Mouse (Mus musculus) 3134 (cell line): ENCODE data around the gene Cyp4f40.
A peak's percentile ranks its signal among the peaks of the same experiment; 100 is the strongest.
"Not testable (repeated sequence)": the region's sequence is repeated elsewhere in the genome, so short reads cannot be mapped to it uniquely, and the experiment has no call there.

Experiments used
- DNase-seq: peaks from one replicate; pipeline ENCODE4 v3.0.0-alpha.2; 2011; ENCODE audit warnings: low spot score; ENCODE audit not compliant: insufficient read length; ENCODE audit errors: extremely low read depth

Gene Cyp4f40

GRCm38 (mm10) chr17:32658712-32659111, at the start of gene Cyp4f40:
TSS of gene Cyp4f40 (plus strand) at chr17:32658900.
- DNase-seq: no peak

DNA sequence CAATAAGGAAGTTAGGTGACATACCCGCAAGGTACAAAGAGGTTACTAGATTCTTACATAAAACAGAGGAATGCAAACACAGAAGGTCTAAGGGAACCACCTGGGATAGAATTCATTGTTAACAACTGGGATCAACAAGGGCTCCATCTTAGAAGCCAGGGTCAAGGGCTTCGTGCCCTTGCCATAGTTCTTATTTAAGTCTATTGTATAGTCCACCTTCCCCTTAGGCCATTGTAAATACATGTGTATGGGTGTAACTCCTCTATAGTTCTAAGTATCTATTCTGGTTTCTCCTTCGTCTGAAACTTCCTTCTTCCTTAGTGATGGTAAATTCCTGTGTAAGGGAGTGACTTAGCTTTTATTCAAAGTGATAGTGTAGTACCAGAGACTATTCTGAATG, 48.5 kb upstream of the Cyp4f40 start:
- not testable (repeated sequence) for DNase-seq

- DNase-seq: no peak
These were observed 47.8 kb upstream of the Cyp4f40 start for GRCm38 (mm10) chr17:32610896-32611295.

DNA sequence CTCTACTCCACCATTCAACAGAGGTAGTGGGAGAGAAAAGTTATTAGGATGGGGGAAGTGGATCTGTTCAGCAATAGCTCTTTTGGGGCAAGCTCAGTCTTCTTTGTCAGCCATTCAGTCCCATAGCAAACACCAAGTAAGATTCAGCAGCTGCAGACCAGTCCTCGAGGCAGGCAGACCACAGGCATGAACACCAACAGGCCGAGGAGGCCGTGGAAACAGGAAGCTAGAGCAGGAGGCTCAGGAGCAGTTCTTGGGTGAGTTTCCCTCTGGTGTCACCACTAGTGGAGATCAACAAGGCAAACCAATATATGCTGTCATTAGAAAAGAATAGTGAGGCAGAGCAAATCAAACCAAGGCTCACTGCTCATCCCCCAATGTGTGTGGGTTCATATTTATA, 46.3 kb upstream of the Cyp4f40 start:
- DNase-seq: no peak

DNA sequence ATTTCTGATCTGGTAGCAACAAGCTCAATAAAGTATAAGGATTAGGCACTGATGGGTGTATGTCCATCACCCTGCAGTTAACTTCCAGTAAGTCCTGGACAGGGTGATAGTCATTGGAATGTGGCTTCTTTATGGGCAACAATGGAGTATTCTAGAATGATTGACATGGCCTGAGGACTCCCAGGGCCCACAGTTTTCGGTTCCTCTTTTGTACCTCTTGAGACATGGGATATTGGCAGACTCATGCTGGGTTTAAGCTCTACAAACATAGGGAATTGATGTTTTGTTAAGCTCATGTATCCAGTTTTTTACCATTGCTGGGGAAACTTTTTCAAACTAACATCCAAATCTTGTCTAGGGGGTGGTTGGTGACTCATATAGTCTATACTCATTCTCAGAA, 41.4 kb upstream of the Cyp4f40 start:
- no peak for DNase-seq

DNA sequence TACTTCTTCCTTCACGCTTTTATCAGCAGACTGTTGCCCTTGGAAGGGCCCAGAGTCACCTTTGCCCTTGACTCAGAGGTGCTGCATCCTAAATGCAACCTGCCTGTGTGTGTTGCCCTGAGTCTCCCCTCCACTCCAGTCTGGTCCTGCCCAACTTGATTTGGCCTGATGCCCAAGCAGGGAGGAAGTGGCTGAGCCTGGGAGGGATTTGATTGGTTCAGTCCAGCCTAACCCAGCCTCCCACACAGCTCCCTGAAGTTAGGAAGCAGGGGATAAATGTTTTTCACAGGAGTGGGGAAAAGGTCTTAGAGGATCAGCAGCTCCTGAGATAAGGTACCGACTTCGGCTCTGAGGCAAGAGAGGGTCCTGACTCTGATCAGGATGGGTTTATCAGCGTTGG, 37.7 kb upstream of the Cyp4f40 start, which contains the start of gene Cyp4f37:
Gene Cyp4f37 (plus strand): TSS at position 292 of the 400 bp plus-strand sequence.
- not testable (repeated sequence) for DNase-seq

DNA sequence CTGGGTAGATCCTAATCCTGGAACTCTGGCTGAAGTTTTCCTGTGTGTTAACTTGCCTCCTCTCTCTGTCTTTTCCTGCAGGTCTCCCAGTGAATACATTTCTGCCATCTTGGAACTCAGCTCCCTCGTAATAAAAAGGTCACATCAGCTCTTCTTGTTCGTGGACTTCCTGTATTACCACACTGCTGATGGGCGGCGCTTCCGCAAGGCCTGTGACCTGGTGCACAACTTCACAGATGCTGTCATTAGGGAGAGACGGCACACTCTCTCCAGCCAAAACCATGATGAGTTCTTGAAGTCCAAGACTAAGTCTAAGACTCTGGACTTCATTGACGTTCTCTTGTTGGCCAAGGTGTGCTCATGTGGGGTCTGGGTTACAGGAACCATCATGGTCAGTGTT, 29.0 kb upstream of the Cyp4f40 start:
- not testable (repeated sequence) for DNase-seq

DNA sequence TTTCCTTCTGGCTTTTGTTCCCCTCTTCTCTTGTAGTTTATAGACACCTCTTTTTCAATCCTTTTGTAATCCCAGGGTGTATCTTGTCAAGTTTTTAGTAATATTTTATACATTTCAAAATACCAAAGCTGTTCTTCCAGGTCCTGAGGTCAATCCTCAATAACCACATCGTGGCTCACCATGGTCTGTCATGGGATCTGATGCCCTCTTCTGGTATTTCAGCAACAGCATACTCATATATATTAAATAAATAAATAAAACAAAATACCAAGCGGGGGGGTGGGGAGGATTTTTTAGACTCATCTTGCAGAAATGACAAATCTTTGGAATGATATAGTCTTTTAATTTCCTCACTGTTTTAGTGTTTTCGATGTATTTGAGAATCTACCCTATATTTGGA, 26.8 kb upstream of the Cyp4f40 start:
- no peak for DNase-seq

GRCm38 (mm10) chr17:32634242-32634971, 24.3 kb upstream of the Cyp4f40 start:
- not testable (repeated sequence) for DNase-seq

GRCm38 (mm10) chr17:32634972-32635314, 23.8 kb upstream of the Cyp4f40 start:
- DNase-seq: peak; percentile 23

DNA sequence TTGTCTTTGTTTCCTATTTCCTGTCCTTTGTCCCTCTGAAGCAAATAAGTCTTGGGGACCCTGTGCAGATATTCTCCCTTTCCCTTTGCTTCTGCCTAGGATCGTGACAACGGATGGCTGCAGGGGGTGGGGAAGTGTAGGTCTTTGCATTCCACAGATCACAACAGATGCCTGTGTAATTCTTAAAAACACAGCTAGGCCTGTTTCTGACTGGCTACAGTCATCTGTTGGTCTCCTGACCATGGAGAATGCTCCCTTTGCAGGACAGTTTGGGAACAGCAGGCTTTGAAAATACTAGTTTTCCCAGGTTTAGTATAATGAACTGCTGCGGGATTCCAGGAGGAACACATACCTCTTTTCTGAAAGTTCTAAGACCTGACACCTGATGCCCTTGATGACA, 22.4 kb upstream of the Cyp4f40 start:
- no peak for DNase-seq

DNA sequence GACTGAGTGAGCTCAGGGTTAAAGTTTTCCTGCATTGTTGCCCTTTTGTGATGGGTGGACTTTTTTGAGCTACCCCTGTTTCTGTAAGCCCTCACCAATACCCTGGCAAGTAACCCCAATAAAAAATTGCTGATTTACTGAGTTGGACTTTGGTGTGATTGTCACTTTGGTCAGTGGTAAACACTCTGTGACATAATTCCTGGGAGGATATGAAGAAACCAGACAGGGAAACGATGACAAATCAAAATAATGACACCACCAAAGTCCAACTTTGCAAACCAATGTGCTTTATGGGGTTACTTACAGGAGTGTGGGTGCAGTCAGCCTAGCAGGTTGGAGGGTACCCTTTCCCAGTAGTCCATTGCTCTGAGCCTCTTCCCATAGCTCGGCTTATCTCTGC, 21.5 kb upstream of the Cyp4f40 start:
- no peak for DNase-seq

- no peak for DNase-seq
These were observed 12.1 kb upstream of the Cyp4f40 start for GRCm38 (mm10) chr17:32646631-32647030.

GRCm38 (mm10) chr17:32653860-32654259, 4.8 kb upstream of the Cyp4f40 start:
- DNase-seq: no peak

GRCm38 (mm10) chr17:32657041-32657440, 1.7 kb upstream of the Cyp4f40 start:
- DNase-seq: no peak

DNA sequence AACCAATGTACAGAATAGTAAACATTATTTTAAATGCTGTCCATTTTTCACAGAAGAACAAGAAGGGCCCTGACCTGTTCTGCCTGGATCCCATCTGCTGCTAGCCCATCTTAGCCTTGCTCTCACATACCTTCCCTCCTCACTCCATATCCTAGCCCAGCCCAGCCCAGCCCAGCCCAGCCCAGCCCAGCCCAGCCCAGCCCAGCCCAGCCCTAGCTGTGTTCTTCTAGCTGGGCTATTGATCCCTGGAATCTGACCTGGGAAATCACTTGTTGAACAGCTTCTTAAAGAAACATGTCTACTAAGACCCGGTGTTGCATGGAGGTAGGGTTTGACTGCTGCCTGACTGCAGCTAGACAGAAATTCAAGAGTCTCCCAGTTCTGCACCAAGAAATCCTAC, 454 bp upstream of the Cyp4f40 start:
- DNase-seq: no peak

DNA sequence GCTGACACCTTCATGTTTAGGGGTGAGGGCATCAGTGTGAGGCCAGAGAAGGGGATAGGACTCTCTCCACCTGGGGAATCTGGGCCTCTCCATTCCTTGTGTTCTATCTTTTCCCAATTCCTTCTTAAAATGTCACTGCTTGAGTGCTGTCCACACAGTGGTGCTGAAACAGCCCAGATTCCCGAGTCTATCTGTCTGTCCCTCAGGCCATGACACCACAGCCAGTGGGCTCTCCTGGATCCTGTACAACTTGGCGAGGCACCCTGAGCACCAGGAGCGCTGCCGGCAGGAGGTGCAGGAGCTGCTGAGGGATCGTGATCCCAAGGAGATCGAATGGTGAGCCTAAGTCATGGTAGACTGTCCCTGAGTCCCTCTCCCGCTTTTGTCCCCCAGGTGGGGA, 15.3 kb downstream of the Cyp4f40 start:
- no peak for DNase-seq

DNA sequence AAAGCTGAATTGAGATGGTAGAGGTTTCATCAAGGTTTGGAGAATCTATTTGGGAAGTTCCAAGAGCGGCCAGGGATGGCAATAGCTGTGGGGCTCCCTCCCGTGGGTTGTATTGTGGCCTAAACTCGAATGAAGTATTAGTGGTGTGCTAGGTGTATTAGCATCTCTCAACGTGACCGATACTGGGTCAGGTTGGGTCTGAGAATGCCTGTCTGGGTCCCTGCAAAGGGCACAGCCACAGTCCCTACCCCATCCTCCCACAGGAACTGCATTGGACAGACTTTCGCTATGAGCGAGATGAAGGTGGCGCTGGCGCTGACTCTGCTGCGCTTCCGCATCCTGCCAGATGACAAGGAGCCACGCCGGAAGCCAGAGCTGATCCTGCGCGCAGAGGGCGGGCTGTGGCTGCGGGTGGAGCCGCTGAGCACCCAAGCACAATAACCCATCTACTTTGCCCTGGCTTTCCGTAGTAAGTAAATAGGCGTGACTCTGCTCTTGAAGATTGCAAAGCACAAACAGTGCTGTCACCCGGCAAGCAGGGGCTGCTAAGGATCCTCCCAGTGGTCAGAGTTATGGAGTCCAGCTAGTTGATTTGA, 17.4 kb downstream of the Cyp4f40 start:
- DNase-seq: no peak

- no peak for DNase-seq
These were observed 21.7 kb downstream of the Cyp4f40 start for GRCm38 (mm10) chr17:32680404-32680803.

GRCm38 (mm10) chr17:32685048-32685750, 26.5 kb downstream of the Cyp4f40 start, which contains the start of gene Cyp4f15:
TSS of gene Cyp4f15 (plus strand) at chr17:32685627.
- DNase-seq: no peak

DNA sequence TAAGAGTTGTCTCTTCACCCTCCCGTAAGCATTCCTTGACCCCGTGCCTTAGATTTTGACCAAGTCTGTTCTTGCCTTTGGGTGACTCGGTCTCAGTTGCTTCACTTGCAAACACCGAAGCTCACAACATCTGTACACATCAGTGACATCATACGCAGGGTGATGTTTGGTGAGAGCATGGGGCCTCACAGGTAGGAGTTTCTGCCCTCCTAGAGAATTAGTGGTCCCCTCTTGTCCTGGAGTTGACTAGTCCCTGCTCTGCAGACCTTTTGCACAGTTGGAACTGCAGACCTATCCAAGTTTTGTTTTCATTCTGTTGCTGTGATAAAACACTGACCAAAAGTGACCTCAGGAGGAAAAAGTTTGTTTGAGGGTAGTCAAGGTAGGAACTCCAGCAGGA, 28.0 kb downstream of the Cyp4f40 start:
- no peak for DNase-seq

GRCm38 (mm10) chr17:32690959-32691358, 32.3 kb downstream of the Cyp4f40 start:
- DNase-seq: no peak
